ENCODE assay signal across 8 mouse cellular contexts in the genomic region with DNA sequence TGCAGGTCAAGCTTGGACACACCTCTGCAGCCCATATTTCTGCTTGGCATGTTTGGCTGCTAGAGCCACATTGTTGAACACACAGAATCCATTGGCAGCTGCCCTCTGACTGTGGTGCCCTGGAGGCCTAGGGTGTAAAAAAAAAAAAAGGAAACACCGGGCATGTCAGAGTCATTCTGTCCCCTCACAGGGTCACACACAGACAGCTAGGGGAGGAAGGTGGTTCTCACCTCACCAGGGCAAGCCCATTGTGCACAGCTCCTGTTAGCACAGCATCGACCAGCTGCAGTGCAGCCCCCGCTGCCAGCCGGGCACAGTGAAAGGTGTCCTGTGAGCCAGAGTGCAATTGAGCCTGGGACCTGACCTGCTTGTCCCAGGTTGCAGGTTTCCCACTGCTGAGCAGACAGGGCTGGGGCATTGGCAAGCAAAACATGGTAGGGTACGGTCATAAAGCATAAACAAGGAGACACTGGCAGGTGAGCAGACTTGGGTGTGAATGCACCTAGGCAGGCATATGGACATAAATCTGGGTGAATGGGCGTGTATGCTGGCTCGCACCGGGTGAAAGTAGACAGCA. TPM values are rescaled to one million over a fixed set of nuclear protein-coding genes. Genes with fewer than 3 reads are reported as not detected.
A peak's percentile ranks its signal among the peaks of the same experiment; 100 is the strongest.
DNase-seq lines count a peak whose midpoint lies in the region; ATAC-seq and TF ChIP-seq lines count a peak whose summit lies in the region.

No protein-coding gene starts in this region.

- no peak for TF ChIP-seq CTCF in kidney, postnatal 0 days (IDR thresholded peaks at IDR 0.05; ENCODE audit: low read depth)
- no peak for TF ChIP-seq CTCF in intestine, postnatal 0 days (IDR thresholded peaks at IDR 0.05; ENCODE audit: low read depth)

- peak overlapping the region; percentile 57; the same call in 1 of the 2 replicates for H3K4me3 ChIP-seq in kidney, postnatal 0 days (replicated peaks; ENCODE audit: low read depth, low read length)
- peak overlapping the region; percentile 71 for H3K4me3 ChIP-seq in embryonic facial prominence, embryonic 15.5 days (replicated peaks)
- peak overlapping the region; percentile 71; the same call in 1 of the 2 replicates for H3K4me3 ChIP-seq in intestine, postnatal 0 days (ENCODE audit: low read depth, low read length)
- peak overlapping the region; percentile 56 for H3K4me3 ChIP-seq in neural tube, embryonic 14.5 days (ENCODE audit: low read depth, low read length)

- no peak overlapping the region for H3K27ac ChIP-seq in kidney, postnatal 0 days
- no peak overlapping the region for H3K27ac ChIP-seq in embryonic facial prominence, embryonic 15.5 days (replicated peaks)
- H3K27ac ChIP-seq in intestine, postnatal 0 days (ENCODE audit: low read depth, low read length) = no peak overlapping the region
- no peak overlapping the region for H3K27ac ChIP-seq in neural tube, embryonic 14.5 days (ENCODE audit: low read depth, low read length)

- DNase-seq in kidney, postnatal 0 days (ENCODE audit: low spot score) = no peak
- DNase-seq in kidney, postnatal 4 days = no peak
- no peak for DNase-seq in left cerebral cortex, adult 8-10 months (ENCODE audit: low spot score in 2 of 2)
- no peak for DNase-seq in spleen, postnatal 4 days (ENCODE audit: low spot score in 2 of 2)
- DNase-seq in ovary, adult 18-20 months (ENCODE audit: low spot score) = no peak

- no peaks in the 10 kb centered on the region for H3K27me3 ChIP-seq in kidney, postnatal 0 days (ENCODE audit: insufficient read depth, low read length)
- no peaks in the 10 kb centered on the region for H3K27me3 ChIP-seq in embryonic facial prominence, embryonic 15.5 days
- no peaks in the 10 kb centered on the region for H3K27me3 ChIP-seq in intestine, postnatal 0 days (replicated peaks; ENCODE audit: control insufficient read depth, insufficient read depth, low read length)
- no peaks in the 10 kb centered on the region for H3K27me3 ChIP-seq in neural tube, embryonic 14.5 days (ENCODE audit: control insufficient read depth, insufficient read depth, low read length)

- H3K36me3 ChIP-seq in kidney, postnatal 0 days (ENCODE audit: insufficient read depth, low read length) = no peaks in the 10 kb centered on the region
- peaks cover 13% of the 10 kb centered on the region; the same call in 1 of the 2 replicates for H3K36me3 ChIP-seq in embryonic facial prominence, embryonic 15.5 days
- H3K36me3 ChIP-seq in intestine, postnatal 0 days (ENCODE audit: control insufficient read depth, insufficient read depth) = peaks cover 4% of the 10 kb centered on the region; the same call in 1 of the 2 replicates
- no peaks in the 10 kb centered on the region; the same call in 1 of the 2 replicates for H3K36me3 ChIP-seq in neural tube, embryonic 14.5 days (ENCODE audit: control insufficient read depth, insufficient read depth, low read length)

- H3K4me2 ChIP-seq in kidney, postnatal 0 days (ENCODE audit: low read length) = peak overlapping the region; percentile 81
- H3K4me2 ChIP-seq in embryonic facial prominence, embryonic 15.5 days (replicated peaks) = peak overlapping the region; percentile 89
- peak overlapping the region; percentile 81 for H3K4me2 ChIP-seq in intestine, postnatal 0 days (replicated peaks; ENCODE audit: low read depth)
- peak overlapping the region; percentile 73 for H3K4me2 ChIP-seq in neural tube, embryonic 14.5 days (ENCODE audit: low read depth, low read length)

- ATAC-seq in kidney, postnatal 0 days (replicated peaks; ENCODE audit: low FRiP score, low read depth) = no peak
- ATAC-seq in embryonic facial prominence, embryonic 15.5 days (ENCODE audit: insufficient number of reproducible peaks, low FRiP score, low TSS enrichment, low read depth) = no peak
- ATAC-seq in intestine, postnatal 0 days = no peak
- ATAC-seq in neural tube, embryonic 14.5 days (ENCODE audit: low read depth) = no peak

- H3K4me1 ChIP-seq in kidney, postnatal 0 days (replicated peaks; ENCODE audit: insufficient read depth, low read length) = peaks cover 16% of the 10 kb centered on the region; the same call in 1 of the 2 replicates
- peaks cover 27% of the 10 kb centered on the region for H3K4me1 ChIP-seq in embryonic facial prominence, embryonic 15.5 days
- peaks cover 4% of the 10 kb centered on the region; the same call in 1 of the 2 replicates for H3K4me1 ChIP-seq in intestine, postnatal 0 days (replicated peaks; ENCODE audit: control insufficient read depth, insufficient read depth, low read length)
- H3K4me1 ChIP-seq in neural tube, embryonic 14.5 days (ENCODE audit: control insufficient read depth, insufficient read depth, low read length) = peaks cover 24% of the 10 kb centered on the region

- no peaks in the 10 kb centered on the region for H3K9me3 ChIP-seq in kidney, postnatal 0 days (replicated peaks; ENCODE audit: low read length)
- no peaks in the 10 kb centered on the region for H3K9me3 ChIP-seq in embryonic facial prominence, embryonic 15.5 days (replicated peaks)
- H3K9me3 ChIP-seq in intestine, postnatal 0 days (ENCODE audit: control insufficient read depth) = no peaks in the 10 kb centered on the region
- H3K9me3 ChIP-seq in neural tube, embryonic 14.5 days (ENCODE audit: control insufficient read depth, low read length) = no peaks in the 10 kb centered on the region

- WGBS in kidney, postnatal 0 days = 72% methylated on average over 8 of the region's 8 CpGs
- WGBS in embryonic facial prominence, embryonic 15.5 days = 83% methylated on average over 8 of the region's 8 CpGs
- WGBS in intestine, postnatal 0 days = 58% methylated on average over 8 of the region's 8 CpGs
- WGBS in neural tube, embryonic 14.5 days = 75% methylated on average over 8 of the region's 8 CpGs

- H3K9ac ChIP-seq in kidney, postnatal 0 days (ENCODE audit: low read depth, low read length) = peak overlapping the region; percentile 67
- H3K9ac ChIP-seq in embryonic facial prominence, embryonic 15.5 days = peak overlapping the region; percentile 64; the same call in 1 of the 2 replicates
- H3K9ac ChIP-seq in intestine, postnatal 0 days (ENCODE audit: low read depth, low read length) = 0 out of 2 replicates have a peak overlapping the region, but pooled peaks have one; percentile 65
- peak overlapping the region; percentile 63; the same call in 1 of the 2 replicates for H3K9ac ChIP-seq in neural tube, embryonic 14.5 days (replicated peaks; ENCODE audit: low read depth, low read length)

RNA-seq across cellular contexts. Expression of a gene that starts 1.0 kb away (rescaled TPM):
- polyA plus RNA-seq in kidney, postnatal 0 days (2015; fragmentation: Nextera tagmentation; extraction: Ambion mirVana) = 12.8 and 13.2 TPM in 2 replicates
- 22.3 and 25.7 TPM in 2 replicates for polyA plus RNA-seq in embryonic facial prominence, embryonic 15.5 days (2015; fragmentation: Nextera tagmentation; extraction: Ambion mirVana)
- polyA plus RNA-seq in intestine, postnatal 0 days (2015; fragmentation: Nextera tagmentation; extraction: Ambion mirVana) = 7.6 and 8.6 TPM in 2 replicates
- 22.1 and 24.9 TPM in 2 replicates for polyA plus RNA-seq in neural tube, embryonic 14.5 days (2014; fragmentation: Nextera tagmentation; extraction: Ambion mirVana)
- total RNA-seq in left cerebral cortex, adult 8-10 months (2022) = 10 to 100 TPM; 12.5 to 17.1 (median 14.2) TPM

RNA-seq across cellular contexts. Expression of a gene that starts 4.5 kb away (rescaled TPM):
- polyA plus RNA-seq in kidney, postnatal 0 days (2015; fragmentation: Nextera tagmentation; extraction: Ambion mirVana) = 6.6 and 7.4 TPM in 2 replicates
- polyA plus RNA-seq in embryonic facial prominence, embryonic 15.5 days (2015; fragmentation: Nextera tagmentation; extraction: Ambion mirVana) = 14.8 and 15.2 TPM in 2 replicates
- 3.6 and 4.2 TPM in 2 replicates for polyA plus RNA-seq in intestine, postnatal 0 days (2015; fragmentation: Nextera tagmentation; extraction: Ambion mirVana)
- polyA plus RNA-seq in neural tube, embryonic 14.5 days (2014; fragmentation: Nextera tagmentation; extraction: Ambion mirVana) = 18.3 and 21.4 TPM in 2 replicates
- 10 to 100 TPM; 27.2 to 30.8 (median 28.6) TPM for total RNA-seq in left cerebral cortex, adult 8-10 months (2022)

RNA-seq across cellular contexts. Expression of a gene that starts 13.1 kb away (rescaled TPM):
- polyA plus RNA-seq in kidney, postnatal 0 days (2015; fragmentation: Nextera tagmentation; extraction: Ambion mirVana) = 12.3 and 13.5 TPM in 2 replicates
- polyA plus RNA-seq in embryonic facial prominence, embryonic 15.5 days (2015; fragmentation: Nextera tagmentation; extraction: Ambion mirVana) = 9.4 and 11.2 TPM in 2 replicates
- polyA plus RNA-seq in intestine, postnatal 0 days (2015; fragmentation: Nextera tagmentation; extraction: Ambion mirVana) = 2.3 and 2.7 TPM in 2 replicates
- 2.9 and 5.2 TPM in 2 replicates for polyA plus RNA-seq in neural tube, embryonic 14.5 days (2014; fragmentation: Nextera tagmentation; extraction: Ambion mirVana)
- 10 to 100 TPM in 2 of 4 experiments, 1 to 10 TPM in 2; 9.5 to 10.6 (median 10.1) TPM for total RNA-seq in left cerebral cortex, adult 8-10 months (2022)

RNA-seq across cellular contexts. Expression of a gene that starts 22.0 kb away (rescaled TPM):
- 7.5 and 9.3 TPM in 2 replicates for polyA plus RNA-seq in kidney, postnatal 0 days (2015; fragmentation: Nextera tagmentation; extraction: Ambion mirVana)
- polyA plus RNA-seq in embryonic facial prominence, embryonic 15.5 days (2015; fragmentation: Nextera tagmentation; extraction: Ambion mirVana) = 10.7 and 12.7 TPM in 2 replicates
- 1.6 and 1.9 TPM in 2 replicates for polyA plus RNA-seq in intestine, postnatal 0 days (2015; fragmentation: Nextera tagmentation; extraction: Ambion mirVana)
- 24.9 and 32.9 TPM in 2 replicates for polyA plus RNA-seq in neural tube, embryonic 14.5 days (2014; fragmentation: Nextera tagmentation; extraction: Ambion mirVana)
- 10 to 100 TPM; 35.8 to 40.9 (median 39.4) TPM for total RNA-seq in left cerebral cortex, adult 8-10 months (2022)

RNA-seq across cellular contexts. Expression of a gene that starts 38.6 kb away (rescaled TPM):
- 18.3 and 21.3 TPM in 2 replicates for polyA plus RNA-seq in kidney, postnatal 0 days (2015; fragmentation: Nextera tagmentation; extraction: Ambion mirVana)
- polyA plus RNA-seq in embryonic facial prominence, embryonic 15.5 days (2015; fragmentation: Nextera tagmentation; extraction: Ambion mirVana) = 20.7 and 20.9 TPM in 2 replicates
- 9.6 and 10.4 TPM in 2 replicates for polyA plus RNA-seq in intestine, postnatal 0 days (2015; fragmentation: Nextera tagmentation; extraction: Ambion mirVana)
- 21.4 and 23.9 TPM in 2 replicates for polyA plus RNA-seq in neural tube, embryonic 14.5 days (2014; fragmentation: Nextera tagmentation; extraction: Ambion mirVana)
- total RNA-seq in left cerebral cortex, adult 8-10 months (2022) = 10 to 100 TPM; 22.7 to 27.6 (median 24.7) TPM
